Mouse (Mus musculus): ENCODE results near the gene Elane. TPM values are rescaled to one million over a fixed set of nuclear protein-coding genes. Genes with fewer than 3 reads are reported as not detected.

Elane gene
- 3.4 and 5.8 TPM in 2 replicates for polyA plus RNA-seq (2012; rRNA removed; ENCODE audit: low replicate concordance)

DNA sequence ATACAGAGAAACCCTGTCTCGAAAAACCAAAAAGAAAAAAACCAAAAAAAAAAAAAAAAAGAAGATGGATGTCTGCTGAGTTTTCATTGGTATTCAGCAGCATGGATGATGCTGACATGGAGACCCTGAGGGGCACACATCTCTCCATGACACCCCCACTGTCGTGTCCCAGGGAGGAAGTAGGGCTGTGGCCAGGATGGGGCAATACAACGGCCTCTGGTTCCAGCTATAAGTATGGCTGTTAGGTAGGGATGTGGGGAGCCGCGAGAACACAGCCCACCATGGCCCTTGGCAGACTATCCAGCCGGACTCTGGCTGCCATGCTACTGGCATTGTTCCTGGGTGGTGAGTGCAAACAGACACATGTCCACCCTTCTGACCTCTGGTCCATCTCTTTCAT is at the start of gene Elane:
Gene Elane, plus strand, starts transcription at position 194 of the 400 bp plus-strand sequence.

DNA sequence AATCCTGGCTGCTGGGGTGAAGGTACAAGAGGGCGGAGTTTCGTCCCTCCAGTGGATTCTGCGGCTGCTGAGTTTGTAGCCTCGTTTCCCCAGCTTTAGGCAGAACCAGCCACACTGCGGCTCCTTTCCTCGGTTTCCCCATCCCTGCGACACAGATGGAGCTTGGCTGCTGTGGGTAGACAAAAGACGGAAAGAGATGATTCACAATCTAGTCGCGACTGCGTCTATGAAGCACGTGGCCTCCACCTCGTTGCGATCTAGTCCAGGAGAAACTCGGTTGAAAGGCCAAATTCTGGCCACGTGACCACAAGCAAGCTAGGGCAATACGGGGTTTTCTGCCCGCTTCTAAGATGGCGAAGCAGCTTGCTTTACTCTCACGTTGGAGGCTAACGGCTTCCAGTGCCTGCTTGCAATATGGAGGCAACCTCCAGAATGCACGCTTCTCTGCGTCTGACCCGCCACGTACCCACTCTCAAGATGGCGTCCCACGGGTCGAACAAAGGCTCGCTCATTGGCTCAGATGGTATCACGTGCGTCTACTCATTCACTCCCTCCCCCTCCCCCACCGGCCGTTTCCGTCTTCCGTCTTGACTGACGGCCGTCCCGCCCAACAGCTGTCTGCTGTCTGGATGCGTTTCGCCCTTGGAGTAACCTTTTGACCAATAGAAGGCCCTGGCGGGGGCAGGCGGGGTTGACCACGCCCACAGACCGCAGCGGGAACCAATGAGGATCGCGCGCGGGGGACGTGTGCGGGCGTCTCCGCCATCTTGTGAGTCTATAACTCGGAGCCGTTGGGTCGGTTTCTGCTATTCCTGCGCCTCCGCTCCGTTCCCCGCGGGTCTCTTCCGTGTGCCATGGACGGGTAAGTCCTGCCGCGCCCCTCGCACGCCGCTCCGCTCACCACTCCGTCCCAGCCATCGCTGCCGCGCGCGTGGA is 31.9 kb upstream of the Elane start, which contains the start of gene Ptbp1:
Gene Ptbp1, plus strand, starts transcription at position 568 of the 936 bp plus-strand sequence.

DNA sequence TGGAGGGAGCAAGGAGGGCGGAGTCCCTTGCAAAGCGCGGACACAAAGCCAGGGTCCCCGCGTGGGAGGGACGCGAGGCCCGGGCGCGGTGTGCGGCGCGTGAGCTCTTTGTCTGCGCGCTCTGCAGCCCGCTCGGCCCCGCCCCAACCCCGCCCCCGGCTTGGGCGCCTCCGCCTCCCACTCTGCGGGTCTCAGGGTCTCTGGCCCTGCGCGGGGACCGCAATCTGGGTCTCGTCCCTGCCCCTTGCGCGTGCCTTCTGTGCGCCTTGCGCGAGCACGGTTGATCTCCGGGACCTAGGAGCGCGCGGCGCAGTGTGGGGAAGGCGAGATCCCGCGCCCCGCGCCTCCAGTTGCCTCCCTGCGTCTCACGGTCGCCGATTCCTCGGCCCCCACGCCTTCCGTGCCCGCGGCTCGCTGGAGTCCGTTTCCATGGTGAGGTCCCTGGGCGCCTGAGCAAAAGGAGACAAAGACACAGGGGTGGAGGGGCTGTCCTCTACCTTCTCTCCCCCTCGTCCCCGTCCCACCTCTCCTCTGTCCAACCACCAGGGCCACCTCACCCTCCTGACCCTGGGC is 11.7 kb upstream of the Elane start, which contains the start of the genes Prtn3 and Plppr3:
Gene Prtn3, plus strand, starts transcription at position 187 of the 573 bp plus-strand sequence.
Gene Plppr3, minus strand, starts transcription at position 345 of the 573 bp plus-strand sequence.

DNA sequence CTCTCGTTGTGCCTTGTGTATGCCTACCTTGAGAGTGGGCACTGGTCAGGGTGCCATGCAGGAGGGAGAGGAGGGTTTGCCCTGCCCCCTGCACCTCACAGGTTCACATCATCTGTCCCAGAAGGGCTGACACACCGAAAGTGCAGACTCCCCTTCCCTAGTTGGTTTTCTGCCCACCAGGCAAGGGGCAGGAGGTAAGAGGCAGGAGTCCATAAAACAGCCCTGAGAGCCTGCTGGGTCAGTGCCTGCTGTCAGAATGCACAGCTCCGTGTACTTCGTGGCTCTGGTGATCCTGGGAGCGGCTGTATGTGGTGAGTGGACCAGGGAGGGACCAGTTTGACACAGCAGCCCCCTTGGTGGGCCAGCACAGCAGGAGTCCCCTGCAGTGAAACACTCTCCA is 4.6 kb downstream of the Elane start, which contains the start of gene Cfd:
Gene Cfd, plus strand, starts transcription at position 184 of the 400 bp plus-strand sequence.

DNA sequence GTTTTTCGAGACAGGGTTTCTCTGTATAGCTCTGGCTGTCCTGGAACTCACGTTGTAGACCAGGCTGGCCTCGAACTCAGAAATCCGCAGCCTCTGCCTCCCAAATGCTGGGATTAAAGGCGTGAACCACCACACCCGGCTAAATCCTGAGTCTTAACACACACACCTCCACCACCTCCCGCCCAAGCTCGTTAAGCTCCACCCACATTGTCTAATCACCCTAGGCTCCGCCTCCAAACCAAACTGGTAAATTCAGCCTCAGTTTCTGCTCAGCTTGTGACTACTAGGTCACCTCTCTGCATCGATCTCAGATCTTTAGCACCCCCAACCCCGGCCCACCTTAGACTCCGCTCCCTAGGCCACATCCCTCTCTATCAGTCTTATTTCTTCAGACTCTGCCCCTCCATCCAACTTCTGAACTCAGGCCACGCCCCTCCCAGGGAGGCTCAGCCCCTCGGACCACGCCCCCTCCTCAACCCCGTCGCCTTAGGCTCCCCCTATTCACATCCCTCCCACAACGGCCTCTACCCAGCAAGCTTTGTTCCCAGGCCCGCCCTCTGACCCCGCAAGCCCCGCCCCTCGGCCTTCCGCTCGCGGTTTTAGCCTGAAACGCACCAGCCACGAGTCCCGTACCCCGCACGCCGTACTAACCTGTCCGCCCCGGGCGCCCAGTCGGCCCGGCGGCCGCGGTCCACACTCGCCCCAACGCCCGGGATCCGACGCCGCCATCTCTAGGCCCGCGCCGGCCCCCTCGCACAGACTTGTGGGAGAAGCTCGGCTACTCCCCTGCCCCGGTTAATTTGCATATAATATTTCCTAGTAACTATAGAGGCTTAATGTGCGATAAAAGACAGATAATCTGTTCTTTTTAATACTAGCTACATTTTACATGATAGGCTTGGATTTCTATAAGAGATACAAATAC is 22.4 kb downstream of the Elane start, which contains the start of gene Med16:
Gene Med16, minus strand, starts transcription at position 757 of the 925 bp plus-strand sequence.

DNA sequence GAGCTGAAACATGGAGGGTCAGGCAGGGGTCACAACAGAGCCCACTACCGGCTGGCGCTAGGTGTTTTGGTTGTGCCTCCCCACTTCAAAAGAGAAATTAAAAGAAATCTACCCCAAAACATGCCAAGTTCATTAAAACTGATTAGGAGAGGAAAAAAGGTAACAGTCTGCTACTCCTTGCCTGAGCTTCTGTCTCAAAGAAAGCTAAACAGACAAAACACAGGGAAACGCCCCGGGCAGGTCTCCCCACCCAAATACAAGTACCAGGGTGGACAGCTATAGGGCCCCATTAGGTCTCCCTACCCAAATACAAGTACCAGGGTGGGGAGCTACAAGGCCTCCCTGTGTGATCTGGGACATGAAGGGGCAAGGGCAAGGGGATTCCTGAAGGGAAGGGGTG is 24.5 kb downstream of the Elane start, which contains the start of gene Gm26602:
Gene Gm26602, plus strand, starts transcription at position 301 of the 400 bp plus-strand sequence.

DNA sequence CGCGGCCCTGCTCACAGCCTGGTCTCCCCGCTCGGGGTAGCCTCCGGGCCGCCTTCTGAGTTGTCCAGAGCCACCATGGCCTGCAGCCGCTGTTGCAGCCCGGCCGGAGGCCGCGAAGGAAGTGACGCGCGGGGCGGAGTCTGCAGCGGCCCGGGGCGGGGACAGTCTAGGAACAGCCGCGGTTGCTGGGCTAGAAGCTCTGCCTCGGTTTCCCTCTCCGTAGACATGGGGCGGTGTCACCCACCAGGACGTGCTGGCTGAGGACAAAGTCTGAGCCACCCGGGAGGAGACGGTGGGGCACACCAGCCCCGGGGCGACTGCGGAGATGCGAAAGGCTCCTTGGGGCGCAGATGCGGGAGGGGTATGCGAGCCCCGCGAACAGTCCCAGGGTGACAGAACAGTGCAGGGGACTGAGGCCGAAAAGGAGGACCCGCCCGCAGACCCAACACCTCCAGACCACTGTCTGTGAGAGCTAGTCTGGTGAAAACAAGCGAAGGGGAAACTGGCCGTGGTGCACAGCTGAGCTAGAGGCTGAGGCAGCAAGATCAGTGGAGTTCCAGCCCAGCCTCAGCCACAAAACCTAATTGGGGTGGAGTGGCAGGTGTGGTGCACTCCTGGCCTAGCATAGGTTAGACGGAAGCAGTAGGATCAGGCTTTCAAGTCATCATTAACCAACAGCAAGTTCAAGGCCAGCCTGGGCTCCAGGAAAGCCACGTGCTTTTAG is 30.9 kb downstream of the Elane start, which contains the start of gene Kiss1r:
Gene Kiss1r, plus strand, starts transcription at position 164 of the 724 bp plus-strand sequence.

DNA sequence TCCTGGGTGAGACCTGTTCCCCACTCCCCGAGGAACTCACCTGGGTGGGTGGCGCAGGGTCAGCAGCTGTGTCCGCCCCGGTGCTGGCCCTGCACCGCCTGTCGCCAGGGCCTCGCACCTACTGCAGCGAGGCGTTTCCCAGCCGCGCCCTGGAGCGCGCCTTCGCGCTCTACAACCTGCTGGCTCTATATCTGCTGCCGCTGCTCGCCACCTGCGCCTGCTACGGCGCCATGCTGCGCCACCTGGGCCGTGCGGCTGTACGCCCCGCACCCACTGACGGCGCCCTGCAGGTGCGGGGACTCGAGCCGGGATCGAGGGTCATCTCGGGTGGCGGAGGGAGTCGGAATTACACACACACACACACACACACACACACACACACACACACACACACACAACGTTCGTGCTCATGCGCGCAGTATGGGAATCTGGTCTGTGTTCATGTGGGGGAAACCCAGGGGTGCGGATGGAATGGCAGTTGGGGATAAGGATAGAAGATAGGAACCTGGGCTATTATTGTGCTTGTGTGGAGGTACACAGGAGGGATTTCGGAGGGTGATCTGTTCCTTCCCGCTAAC is 35.0 kb downstream of the Elane start, which contains the start of gene R3hdm4:
Gene R3hdm4, minus strand, starts transcription at position 251 of the 578 bp plus-strand sequence.

DNA sequence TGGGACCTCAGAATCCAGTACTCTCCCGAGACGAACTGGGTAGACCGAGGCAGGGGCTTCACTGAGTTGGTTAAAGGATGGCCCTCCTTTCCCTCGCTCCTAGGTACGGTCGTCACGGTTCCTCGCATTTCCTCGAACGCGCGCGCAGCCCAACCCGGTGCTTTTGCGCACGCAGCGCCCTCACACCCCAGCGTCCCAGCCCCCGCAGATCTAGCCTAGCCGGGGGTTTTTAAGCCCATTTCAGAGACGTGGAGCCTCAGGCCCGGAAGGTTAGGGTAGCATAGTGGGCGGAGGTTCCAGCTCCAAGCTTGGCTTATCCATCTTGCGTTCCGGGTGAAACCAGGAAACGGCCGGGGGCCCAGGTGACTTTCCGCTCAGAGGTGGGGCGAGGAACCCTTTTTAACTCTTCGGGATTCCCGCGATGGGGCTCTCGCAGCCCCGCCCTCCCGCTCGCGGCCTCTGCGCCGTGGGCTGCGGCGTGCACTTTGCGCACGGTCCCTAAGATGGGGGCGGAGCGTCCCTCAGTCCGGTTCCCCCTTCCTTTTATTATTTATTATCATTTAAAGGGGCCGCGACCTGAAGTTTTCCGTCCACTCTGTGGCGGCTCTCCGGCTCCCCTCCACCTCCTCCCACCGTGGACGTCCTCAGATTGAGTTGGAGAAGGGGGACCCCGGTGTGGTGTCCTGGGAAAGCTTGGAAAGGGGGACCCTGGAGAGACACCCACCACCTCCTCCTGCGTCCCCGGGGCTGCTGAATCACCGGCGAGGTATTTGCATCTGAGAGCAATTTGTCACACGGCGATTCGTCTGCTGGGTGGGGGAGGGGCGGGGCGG is 40.7 kb downstream of the Elane start, which contains the start of gene Arid3a:
Gene Arid3a, plus strand, starts transcription at position 553 of the 833 bp plus-strand sequence.

Other genes starting within 250 kb of the Elane start
- gene Shc2, start 248.3 kb upstream of the Elane start, polyA plus RNA-seq (2012; rRNA removed; ENCODE audit: low replicate concordance): 12.4 and 17.4 TPM in 2 replicates
- 2.3 TPM in 1 of 2 replicates, not detected in the other for gene Odf3l2, start 240.5 kb upstream of the Elane start, polyA plus RNA-seq (2012; rRNA removed; ENCODE audit: low replicate concordance)
- 3.9 and 8.7 TPM in 2 replicates for gene Madcam1, start 221.7 kb upstream of the Elane start, polyA plus RNA-seq (2012; rRNA removed; ENCODE audit: low replicate concordance)
- 46.9 and 119 TPM in 2 replicates for gene Tpgs1, start 216.9 kb upstream of the Elane start, polyA plus RNA-seq (2012; rRNA removed; ENCODE audit: low replicate concordance)
- 265 and 337 TPM in 2 replicates for gene Cdc34, start 204.1 kb upstream of the Elane start, polyA plus RNA-seq (2012; rRNA removed; ENCODE audit: low replicate concordance)
- gene Gzmm, start 197.2 kb upstream of the Elane start, polyA plus RNA-seq (2012; rRNA removed; ENCODE audit: low replicate concordance): 1.1 and 1.3 TPM in 2 replicates
- gene Bsg, start 181.8 kb upstream of the Elane start, polyA plus RNA-seq (2012; rRNA removed; ENCODE audit: low replicate concordance): 489 and 512 TPM in 2 replicates
- 1.9 and 6.1 TPM in 2 replicates for gene Hcn2, start 169.6 kb upstream of the Elane start, polyA plus RNA-seq (2012; rRNA removed; ENCODE audit: low replicate concordance)
- gene Polrmt, start 139.7 kb upstream of the Elane start, polyA plus RNA-seq (2012; rRNA removed; ENCODE audit: low replicate concordance): 53.1 and 71.6 TPM in 2 replicates
- gene Fgf22, start 131.2 kb upstream of the Elane start, polyA plus RNA-seq (2012; rRNA removed; ENCODE audit: low replicate concordance): 0.19 TPM in 1 of 2 replicates, not detected in the other
- gene Rnf126, start 119.3 kb upstream of the Elane start, polyA plus RNA-seq (2012; rRNA removed; ENCODE audit: low replicate concordance): 91.7 and 212 TPM in 2 replicates
- gene Fstl3, start 109.0 kb upstream of the Elane start, polyA plus RNA-seq (2012; rRNA removed; ENCODE audit: low replicate concordance): 19.5 and 24.6 TPM in 2 replicates
- gene Prss57, start 95.3 kb upstream of the Elane start, polyA plus RNA-seq (2012; rRNA removed; ENCODE audit: low replicate concordance): 0.26 and 0.27 TPM in 2 replicates
- gene Palm, start 92.7 kb upstream of the Elane start, polyA plus RNA-seq (2012; rRNA removed; ENCODE audit: low replicate concordance): 49.2 and 87.4 TPM in 2 replicates
- gene Misp, start 65.3 kb upstream of the Elane start, polyA plus RNA-seq (2012; rRNA removed; ENCODE audit: low replicate concordance): 1.3 TPM in 2 replicates
- gene Ptbp1, start 31.8 kb upstream of the Elane start, polyA plus RNA-seq (2012; rRNA removed; ENCODE audit: low replicate concordance): 163 and 219 TPM in 2 replicates
- 17.2 and 40.5 TPM in 2 replicates for gene Prtn3, start 11.8 kb upstream of the Elane start, polyA plus RNA-seq (2012; rRNA removed; ENCODE audit: low replicate concordance)
- 29.8 and 33.3 TPM in 2 replicates for gene Plppr3, start 11.6 kb upstream of the Elane start, polyA plus RNA-seq (2012; rRNA removed; ENCODE audit: low replicate concordance)
- gene Cfd, start 4.6 kb downstream of the Elane start, polyA plus RNA-seq (2012; rRNA removed; ENCODE audit: low replicate concordance): 26,645 and 44,997 TPM in 2 replicates
- gene Med16, start 22.7 kb downstream of the Elane start, polyA plus RNA-seq (2012; rRNA removed; ENCODE audit: low replicate concordance): 66.2 and 92.4 TPM in 2 replicates
- gene Gm26602, start 24.6 kb downstream of the Elane start, polyA plus RNA-seq (2012; rRNA removed; ENCODE audit: low replicate concordance): not detected in 2 replicates
- 9.0 and 14.4 TPM in 2 replicates for gene Kiss1r, start 30.7 kb downstream of the Elane start, polyA plus RNA-seq (2012; rRNA removed; ENCODE audit: low replicate concordance)
- 194 and 208 TPM in 2 replicates for gene R3hdm4, start 35.0 kb downstream of the Elane start, polyA plus RNA-seq (2012; rRNA removed; ENCODE audit: low replicate concordance)
- 5.2 and 16.6 TPM in 2 replicates for gene Arid3a, start 40.8 kb downstream of the Elane start, polyA plus RNA-seq (2012; rRNA removed; ENCODE audit: low replicate concordance)
- 47.1 and 52.1 TPM in 2 replicates for gene Wdr18, start 73.9 kb downstream of the Elane start, polyA plus RNA-seq (2012; rRNA removed; ENCODE audit: low replicate concordance)
- gene Grin3b, start 84.5 kb downstream of the Elane start, polyA plus RNA-seq (2012; rRNA removed; ENCODE audit: low replicate concordance): 0.10 and 0.30 TPM in 2 replicates
- gene Tmem259, start 98.1 kb downstream of the Elane start, polyA plus RNA-seq (2012; rRNA removed; ENCODE audit: low replicate concordance): 304 and 505 TPM in 2 replicates
- gene Cnn2, start 102.3 kb downstream of the Elane start, polyA plus RNA-seq (2012; rRNA removed; ENCODE audit: low replicate concordance): 138 and 301 TPM in 2 replicates
- 23.5 and 40.2 TPM in 2 replicates for gene Abca7, start 110.2 kb downstream of the Elane start, polyA plus RNA-seq (2012; rRNA removed; ENCODE audit: low replicate concordance)
- gene Arhgap45, start 130.4 kb downstream of the Elane start, polyA plus RNA-seq (2012; rRNA removed; ENCODE audit: low replicate concordance): 152 and 343 TPM in 2 replicates
- 129 and 172 TPM in 2 replicates for gene Polr2e, start 153.5 kb downstream of the Elane start, polyA plus RNA-seq (2012; rRNA removed; ENCODE audit: low replicate concordance)
- 1,265 and 1,308 TPM in 2 replicates for gene Gpx4, start 160.9 kb downstream of the Elane start, polyA plus RNA-seq (2012; rRNA removed; ENCODE audit: low replicate concordance)
- 106 and 161 TPM in 2 replicates for gene Sbno2, start 219.3 kb downstream of the Elane start, polyA plus RNA-seq (2012; rRNA removed; ENCODE audit: low replicate concordance)
- 164 and 186 TPM in 2 replicates for gene Stk11, start 229.6 kb downstream of the Elane start, polyA plus RNA-seq (2012; rRNA removed; ENCODE audit: low replicate concordance)

Data from mammary gland, adult 2 months (tissue).